Mouse (Mus musculus): ENCODE measurements around the gene Slc4a4. TPM values are rescaled to one million over a fixed set of nuclear protein-coding genes. Genes with fewer than 3 reads are reported as not detected.

The Slc4a4 gene
- polyA plus RNA-seq, 1 experiment from 2014 or later, result 0.47 TPM

- no peak overlapping the region for H3K27ac ChIP-seq (ENCODE audit: low read length)
- WGBS (ENCODE audit: insufficient replicate concordance), result 59% methylated on average over 5 of the region's 5 CpGs
- H3K9me3 ChIP-seq (replicated peaks; ENCODE audit: control insufficient read depth, low read length), result no peaks in the 10 kb centered on the region
- no peak overlapping the region for H3K9ac ChIP-seq (ENCODE audit: low read depth, low read length)
- no peaks in the 10 kb centered on the region for H3K27me3 ChIP-seq (ENCODE audit: control insufficient read depth, insufficient read depth, low read depth, low read length)
- H3K4me1 ChIP-seq (ENCODE audit: control insufficient read depth, low read depth, low read length), result no peaks in the 10 kb centered on the region; the same call in 1 of the 2 replicates
- H3K36me3 ChIP-seq (ENCODE audit: control insufficient read depth, insufficient read depth), result no peaks in the 10 kb centered on the region
- H3K4me2 ChIP-seq (ENCODE audit: low read depth, low read length), result no peak overlapping the region
- ATAC-seq (ENCODE audit: low read depth), result no peak
- H3K4me3 ChIP-seq (ENCODE audit: low read depth, low read length), result no peak overlapping the region
Observed at GRCm38 (mm10) chr5:88960342-88961105, 73.9 kb downstream of the Slc4a4 start.

- ATAC-seq (ENCODE audit: low read depth), result peak; percentile 62
- Histone ChIP-seq H3K27me3 (ENCODE audit: control insufficient read depth, insufficient read depth, low read depth, low read length) (no peaks in the 10 kb centered on the region), H3K4me1 (ENCODE audit: control insufficient read depth, low read depth, low read length) (no peaks in the 10 kb centered on the region; the same call in 1 of the 2 replicates), H3K27ac (ENCODE audit: low read length) (no peak overlapping the region), H3K36me3 (ENCODE audit: control insufficient read depth, insufficient read depth) (no peaks in the 10 kb centered on the region), H3K4me2 (ENCODE audit: low read depth, low read length) (no peak overlapping the region), H3K9me3 (replicated peaks; ENCODE audit: control insufficient read depth, low read length) (no peaks in the 10 kb centered on the region), H3K4me3 (ENCODE audit: low read depth, low read length) (no peak overlapping the region), H3K9ac (ENCODE audit: low read depth, low read length) (no peak overlapping the region)
- WGBS (ENCODE audit: insufficient replicate concordance), result 27% methylated on average over 7 of the region's 7 CpGs
Observed at GRCm38 (mm10) chr5:88961351-88961761, 74.7 kb downstream of the Slc4a4 start.

- Histone ChIP-seq H3K9me3 (replicated peaks; ENCODE audit: control insufficient read depth, low read length) (no peaks in the 10 kb centered on the region), H3K27ac (ENCODE audit: low read length) (no peak overlapping the region), H3K36me3 (ENCODE audit: control insufficient read depth, insufficient read depth) (no peaks in the 10 kb centered on the region), H3K4me1 (ENCODE audit: control insufficient read depth, low read depth, low read length) (no peaks in the 10 kb centered on the region; the same call in 1 of the 2 replicates), H3K4me3 (ENCODE audit: low read depth, low read length) (no peak overlapping the region), H3K27me3 (ENCODE audit: control insufficient read depth, insufficient read depth, low read depth, low read length) (no peaks in the 10 kb centered on the region), H3K4me2 (ENCODE audit: low read depth, low read length) (no peak overlapping the region), H3K9ac (ENCODE audit: low read depth, low read length) (no peak overlapping the region)
- 68% methylated on average over 6 of the region's 6 CpGs for WGBS (ENCODE audit: insufficient replicate concordance)
- no peak for ATAC-seq (ENCODE audit: low read depth)
Observed at GRCm38 (mm10) chr5:88964685-88965290, 78.2 kb downstream of the Slc4a4 start.

- Histone ChIP-seq H3K9ac (ENCODE audit: low read depth, low read length) (no peak overlapping the region), H3K4me1 (ENCODE audit: control insufficient read depth, low read depth, low read length) (no peaks in the 10 kb centered on the region), H3K27me3 (ENCODE audit: control insufficient read depth, insufficient read depth, low read depth, low read length) (no peaks in the 10 kb centered on the region), H3K36me3 (ENCODE audit: control insufficient read depth, insufficient read depth) (no peaks in the 10 kb centered on the region), H3K4me3 (ENCODE audit: low read depth, low read length) (no peak overlapping the region), H3K27ac (ENCODE audit: low read length) (no peak overlapping the region), H3K4me2 (ENCODE audit: low read depth, low read length) (no peak overlapping the region), H3K9me3 (replicated peaks; ENCODE audit: control insufficient read depth, low read length) (no peaks in the 10 kb centered on the region)
- no peak for ATAC-seq (ENCODE audit: low read depth)
- 66% methylated on average over 4 of the region's 4 CpGs for WGBS (ENCODE audit: insufficient replicate concordance)
Observed at GRCm38 (mm10) chr5:88966507-88966906, 79.9 kb downstream of the Slc4a4 start.

- H3K9ac ChIP-seq (ENCODE audit: low read depth, low read length), result no peak overlapping the region
- no peak overlapping the region for H3K4me2 ChIP-seq (ENCODE audit: low read depth, low read length)
- WGBS (ENCODE audit: insufficient replicate concordance), result 40% methylated on average over 11 of the region's 11 CpGs
- H3K4me3 ChIP-seq (ENCODE audit: low read depth, low read length), result no peak overlapping the region
- ATAC-seq (ENCODE audit: low read depth), result no peak
- H3K27ac ChIP-seq (ENCODE audit: low read length), result no peak overlapping the region
- no peaks in the 10 kb centered on the region for H3K36me3 ChIP-seq (ENCODE audit: control insufficient read depth, insufficient read depth)
- no peaks in the 10 kb centered on the region for H3K9me3 ChIP-seq (replicated peaks; ENCODE audit: control insufficient read depth, low read length)
- H3K27me3 ChIP-seq (ENCODE audit: control insufficient read depth, insufficient read depth, low read depth, low read length), result no peaks in the 10 kb centered on the region
- no peaks in the 10 kb centered on the region for H3K4me1 ChIP-seq (ENCODE audit: control insufficient read depth, low read depth, low read length)
Observed at GRCm38 (mm10) chr5:88968923-88969639, 82.5 kb downstream of the Slc4a4 start.

- Histone ChIP-seq H3K4me1 (ENCODE audit: control insufficient read depth, low read depth, low read length) (no peaks in the 10 kb centered on the region), H3K4me3 (ENCODE audit: low read depth, low read length) (no peak overlapping the region), H3K9ac (ENCODE audit: low read depth, low read length) (no peak overlapping the region), H3K27me3 (ENCODE audit: control insufficient read depth, insufficient read depth, low read depth, low read length) (no peaks in the 10 kb centered on the region), H3K36me3 (ENCODE audit: control insufficient read depth, insufficient read depth) (no peaks in the 10 kb centered on the region), H3K9me3 (replicated peaks; ENCODE audit: control insufficient read depth, low read length) (no peaks in the 10 kb centered on the region), H3K4me2 (ENCODE audit: low read depth, low read length) (no peak overlapping the region), H3K27ac (ENCODE audit: low read length) (no peak overlapping the region)
- no peak for ATAC-seq (ENCODE audit: low read depth)
Observed at GRCm38 (mm10) chr5:88971554-88971953, 84.9 kb downstream of the Slc4a4 start.

- H3K4me2 ChIP-seq (ENCODE audit: low read depth, low read length), result no peak overlapping the region
- no peaks in the 10 kb centered on the region for H3K9me3 ChIP-seq (replicated peaks; ENCODE audit: control insufficient read depth, low read length)
- H3K36me3 ChIP-seq (ENCODE audit: control insufficient read depth, insufficient read depth), result no peaks in the 10 kb centered on the region
- no peak for ATAC-seq (ENCODE audit: low read depth)
- H3K27me3 ChIP-seq (ENCODE audit: control insufficient read depth, insufficient read depth, low read depth, low read length), result no peaks in the 10 kb centered on the region
- WGBS (ENCODE audit: insufficient replicate concordance), result 21% methylated on average over 7 of the region's 7 CpGs
- no peak overlapping the region for H3K27ac ChIP-seq (ENCODE audit: low read length)
- H3K4me3 ChIP-seq (ENCODE audit: low read depth, low read length), result no peak overlapping the region
- H3K9ac ChIP-seq (ENCODE audit: low read depth, low read length), result no peak overlapping the region
- no peaks in the 10 kb centered on the region for H3K4me1 ChIP-seq (ENCODE audit: control insufficient read depth, low read depth, low read length)
Observed at GRCm38 (mm10) chr5:88972277-88972676, 85.7 kb downstream of the Slc4a4 start.

GRCm38 (mm10) chr5:88973130-88973529 is 86.5 kb downstream of the Slc4a4 start:
- H3K4me3 ChIP-seq (ENCODE audit: low read depth, low read length), result no peak overlapping the region
- 53% methylated on average over 1 of the region's 1 CpGs for WGBS (ENCODE audit: insufficient replicate concordance)
- no peaks in the 10 kb centered on the region for H3K36me3 ChIP-seq (ENCODE audit: control insufficient read depth, insufficient read depth)
- H3K4me2 ChIP-seq (ENCODE audit: low read depth, low read length), result no peak overlapping the region
- H3K9ac ChIP-seq (ENCODE audit: low read depth, low read length), result no peak overlapping the region
- no peak overlapping the region for H3K27ac ChIP-seq (ENCODE audit: low read length)
- no peaks in the 10 kb centered on the region for H3K27me3 ChIP-seq (ENCODE audit: control insufficient read depth, insufficient read depth, low read depth, low read length)
- no peaks in the 10 kb centered on the region for H3K9me3 ChIP-seq (replicated peaks; ENCODE audit: control insufficient read depth, low read length)
- ATAC-seq (ENCODE audit: low read depth), result no peak
- H3K4me1 ChIP-seq (ENCODE audit: control insufficient read depth, low read depth, low read length), result no peaks in the 10 kb centered on the region

- Histone ChIP-seq H3K9me3 (replicated peaks; ENCODE audit: control insufficient read depth, low read length) (no peaks in the 10 kb centered on the region), H3K4me3 (ENCODE audit: low read depth, low read length) (no peak overlapping the region), H3K27me3 (ENCODE audit: control insufficient read depth, insufficient read depth, low read depth, low read length) (no peaks in the 10 kb centered on the region), H3K4me2 (ENCODE audit: low read depth, low read length) (no peak overlapping the region), H3K9ac (ENCODE audit: low read depth, low read length) (no peak overlapping the region), H3K36me3 (ENCODE audit: control insufficient read depth, insufficient read depth) (no peaks in the 10 kb centered on the region), H3K27ac (ENCODE audit: low read length) (no peak overlapping the region), H3K4me1 (ENCODE audit: control insufficient read depth, low read depth, low read length) (no peaks in the 10 kb centered on the region; the same call in 1 of the 2 replicates)
- no peak for ATAC-seq (ENCODE audit: low read depth)
Observed at GRCm38 (mm10) chr5:88975694-88976093, 89.1 kb downstream of the Slc4a4 start.

All from liver, embryonic 16.5 days (tissue).